Mouse (Mus musculus): ENCODE measurements around the gene Adamts2.

Adamts2 gene

DNA sequence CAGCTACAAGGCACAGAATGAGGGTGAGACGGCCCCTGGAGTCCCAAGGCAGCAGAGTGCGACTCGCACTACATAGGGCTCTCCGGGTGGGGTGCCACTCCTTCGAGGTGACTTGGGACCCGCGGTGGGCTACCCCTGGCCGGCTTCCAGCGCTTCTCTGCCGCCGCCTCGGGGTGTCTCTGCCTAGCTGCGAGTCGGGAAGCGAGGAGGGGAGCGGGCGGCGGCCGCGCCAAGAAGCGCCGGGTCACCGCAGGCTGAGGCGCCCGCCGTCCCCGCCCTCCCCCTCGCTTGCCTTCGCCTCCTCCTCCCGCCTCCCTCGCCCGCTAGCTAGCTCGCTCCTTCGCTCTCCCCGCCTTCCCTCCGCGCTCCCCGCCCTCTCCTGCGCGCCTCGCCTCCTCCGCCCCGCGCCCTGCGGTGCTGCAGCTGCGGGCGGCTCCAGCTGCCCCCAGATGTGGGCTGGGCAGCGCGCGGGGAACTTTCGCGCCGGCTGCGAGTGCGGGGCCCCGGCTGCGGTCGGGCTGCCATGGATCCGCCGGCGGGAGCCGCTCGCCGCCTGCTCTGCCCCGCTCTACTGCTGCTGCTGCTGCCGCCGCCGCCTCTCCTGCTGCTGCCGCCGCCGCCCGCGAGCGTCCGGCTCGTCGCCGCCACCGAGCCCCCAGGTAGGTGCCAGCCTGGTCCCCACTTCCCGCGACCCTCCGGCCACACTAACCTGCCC lies at the start of gene Adamts2:
Gene Adamts2 (plus strand): TSS at position 444 of the 715 bp plus-strand sequence.
- peak; percentile 83 for DNase-seq (ENCODE audit: extremely low read depth, insufficient read length, low spot score)

DNA sequence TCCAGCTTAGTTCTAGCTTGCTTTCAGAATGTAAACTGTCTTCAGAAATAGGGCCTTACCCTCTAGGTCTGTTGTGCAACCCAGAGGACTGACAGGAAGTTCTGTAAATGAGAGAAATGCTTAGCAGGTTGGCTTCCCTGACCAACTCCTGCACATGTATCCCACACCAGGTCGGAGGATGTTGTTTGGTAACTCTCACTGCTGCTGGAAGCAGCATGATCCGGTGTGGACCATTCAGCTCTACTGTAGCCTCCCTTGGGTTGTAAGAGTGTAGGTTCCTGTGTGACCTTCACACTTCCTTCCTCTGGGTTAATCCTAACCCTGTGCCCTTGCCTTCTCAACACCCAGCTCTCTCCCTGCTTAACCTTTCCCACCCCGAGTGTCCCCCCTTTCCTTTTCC lies 44.8 kb upstream of the Adamts2 start:
- no peak for DNase-seq (ENCODE audit: extremely low read depth, insufficient read length, low spot score)

DNA sequence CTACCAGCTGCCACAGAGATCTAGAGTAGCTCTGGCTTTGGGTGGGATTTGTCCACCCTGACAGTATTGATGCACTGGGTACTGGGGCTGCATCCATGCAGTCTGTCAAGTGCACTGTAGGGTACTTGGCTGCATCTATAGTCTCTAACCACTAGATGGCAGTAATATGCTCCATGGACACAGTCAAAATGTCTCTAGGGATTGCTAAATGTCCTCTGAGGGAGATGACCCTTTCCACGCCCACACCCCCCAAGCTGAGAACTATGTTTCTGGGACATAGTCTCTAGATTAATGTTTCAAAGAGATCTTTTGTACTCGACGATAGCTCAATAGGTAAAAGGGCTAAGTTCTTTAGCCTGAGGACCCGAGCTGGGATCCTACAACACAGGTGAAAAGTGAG lies 42.8 kb upstream of the Adamts2 start:
- no peak for DNase-seq (ENCODE audit: extremely low read depth, insufficient read length, low spot score)

DNA sequence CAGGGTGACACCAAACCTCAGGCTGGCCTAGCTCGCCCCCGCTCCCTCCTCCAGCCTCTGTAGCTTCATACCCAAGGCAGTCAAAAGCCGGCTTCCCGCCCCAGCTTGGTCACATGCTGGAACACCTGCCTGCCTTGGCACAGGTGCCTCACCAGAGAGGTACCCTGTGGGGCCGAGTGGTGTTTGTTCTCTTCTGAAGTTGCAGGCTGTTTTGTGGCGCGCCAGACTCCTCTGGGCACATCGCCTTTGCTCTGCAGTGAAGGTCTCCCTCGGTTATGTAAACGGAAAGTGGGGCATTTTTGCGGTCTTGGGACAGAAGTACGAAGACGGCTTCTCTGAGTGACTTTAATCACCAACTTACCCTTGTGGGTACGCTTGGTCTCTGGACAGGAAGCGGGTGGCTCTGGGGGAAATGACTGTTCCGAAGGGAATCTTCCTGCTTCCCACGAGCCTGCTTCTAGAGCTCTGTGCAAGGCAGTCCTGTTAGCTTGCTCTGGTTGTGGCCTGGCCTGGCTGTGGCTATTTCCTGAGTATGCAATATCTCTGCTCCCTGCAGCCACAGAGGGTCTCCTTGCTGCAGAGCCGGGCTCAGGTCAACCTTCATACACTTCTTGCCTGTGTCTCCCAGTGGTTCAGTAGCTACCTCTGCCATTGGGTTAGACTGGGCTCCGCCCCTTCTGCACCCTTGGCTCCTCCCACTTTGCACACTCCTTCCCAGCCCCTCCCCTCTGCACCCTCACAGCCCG lies 36.2 kb upstream of the Adamts2 start:
- peak; percentile 73 for DNase-seq (ENCODE audit: extremely low read depth, insufficient read length, low spot score)

DNA sequence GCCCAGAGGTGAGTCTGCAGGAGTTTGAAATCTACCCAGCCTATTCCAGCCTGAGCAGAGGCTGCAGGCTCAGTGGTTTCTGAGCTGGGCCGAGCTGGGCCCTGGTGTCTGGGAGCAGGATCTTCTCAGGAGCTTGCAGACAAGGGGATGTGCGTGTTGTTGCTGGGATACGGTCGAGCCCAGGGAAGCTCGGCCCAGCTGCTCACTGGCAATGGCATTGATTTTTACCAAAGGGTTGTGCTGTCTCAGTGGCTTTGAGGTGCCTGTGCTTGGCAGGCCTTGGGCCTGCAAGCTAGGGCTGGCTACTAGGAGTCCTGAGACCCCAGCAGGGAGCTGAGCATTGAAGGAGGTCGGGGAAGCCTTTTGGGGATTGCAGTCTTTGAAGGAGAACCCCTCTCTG lies 30.4 kb upstream of the Adamts2 start:
- DNase-seq (ENCODE audit: extremely low read depth, insufficient read length, low spot score): no peak

DNA sequence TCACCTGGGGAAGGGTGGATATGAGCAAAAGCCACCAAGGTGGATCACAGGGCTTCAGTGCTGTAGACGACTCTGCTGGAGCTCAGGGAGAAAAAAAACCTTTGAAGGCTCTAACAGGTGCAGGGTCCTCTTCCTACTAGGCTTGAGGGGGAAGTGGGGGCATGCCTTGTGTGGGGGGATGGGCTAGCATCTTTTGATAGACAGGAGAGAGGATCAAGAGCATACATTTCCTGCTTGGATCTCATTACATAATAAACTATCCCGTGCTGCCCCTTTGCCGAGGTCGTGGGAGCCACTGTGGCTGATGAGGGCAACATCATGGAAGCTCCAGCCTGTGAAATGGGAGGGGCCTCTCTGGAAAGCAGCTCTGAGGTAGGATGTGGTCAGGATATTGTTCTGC lies 25.4 kb upstream of the Adamts2 start:
- no peak for DNase-seq (ENCODE audit: extremely low read depth, insufficient read length, low spot score)

DNA sequence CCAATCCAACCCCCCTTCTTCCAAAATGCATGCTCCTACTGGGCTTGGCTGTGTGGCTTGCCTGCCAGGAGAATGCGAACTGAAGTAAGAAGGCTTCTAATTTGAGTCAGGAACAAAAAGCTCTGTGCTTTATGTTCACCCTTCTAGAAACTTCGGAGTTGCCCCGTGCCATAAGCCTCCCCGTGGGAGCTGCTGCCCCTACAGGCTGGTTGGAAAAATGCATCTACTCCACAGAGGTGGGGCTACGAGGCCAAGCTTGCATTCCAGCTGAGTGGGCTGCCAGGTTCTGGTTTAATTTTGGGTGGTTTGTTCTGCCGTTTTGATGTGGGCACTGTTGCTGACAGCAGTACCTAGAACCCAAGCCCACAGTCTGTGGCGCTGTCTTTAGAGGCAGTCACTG lies 14.9 kb upstream of the Adamts2 start:
- DNase-seq (ENCODE audit: extremely low read depth, insufficient read length, low spot score): no peak

DNA sequence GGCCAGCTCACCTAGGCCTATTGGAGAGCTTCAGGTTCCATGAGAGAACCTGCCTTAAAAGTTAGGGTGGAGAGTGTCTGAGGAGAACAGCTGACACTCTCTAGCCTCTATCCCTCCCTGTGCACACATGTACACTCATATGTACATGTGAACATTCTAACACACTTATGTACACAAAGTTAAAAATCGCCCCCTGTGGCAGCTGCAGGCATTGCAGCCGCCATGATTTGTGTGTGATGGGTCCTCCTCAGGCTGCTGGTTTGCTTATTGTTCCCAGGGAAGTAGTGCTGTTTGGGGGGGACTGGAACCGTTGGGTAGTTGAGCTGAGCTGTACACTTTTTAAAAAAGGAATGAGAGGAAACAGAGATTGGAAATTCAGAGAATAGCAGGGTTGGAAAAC lies 14.1 kb upstream of the Adamts2 start:
- no peak for DNase-seq (ENCODE audit: extremely low read depth, insufficient read length, low spot score)

DNA sequence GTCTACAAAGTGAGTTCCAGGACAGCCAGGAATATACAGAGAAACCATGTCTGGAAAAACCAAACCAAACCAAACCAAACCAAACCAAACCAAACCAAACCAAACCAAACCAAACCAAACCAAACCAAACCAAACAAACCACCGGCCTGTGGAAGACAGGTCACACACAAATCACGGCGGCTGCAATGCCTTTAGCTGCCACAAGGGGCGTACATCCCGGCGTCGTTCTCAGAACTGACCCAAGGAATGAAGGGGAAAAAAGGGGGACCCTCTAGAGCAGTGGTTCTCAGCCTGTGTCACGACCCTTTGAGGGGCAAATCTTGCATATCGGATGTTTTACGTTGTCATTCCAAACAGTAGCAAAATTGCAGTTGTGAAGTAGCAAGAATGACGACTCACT lies 12.8 kb upstream of the Adamts2 start:
- no peak for DNase-seq (ENCODE audit: extremely low read depth, insufficient read length, low spot score)

DNA sequence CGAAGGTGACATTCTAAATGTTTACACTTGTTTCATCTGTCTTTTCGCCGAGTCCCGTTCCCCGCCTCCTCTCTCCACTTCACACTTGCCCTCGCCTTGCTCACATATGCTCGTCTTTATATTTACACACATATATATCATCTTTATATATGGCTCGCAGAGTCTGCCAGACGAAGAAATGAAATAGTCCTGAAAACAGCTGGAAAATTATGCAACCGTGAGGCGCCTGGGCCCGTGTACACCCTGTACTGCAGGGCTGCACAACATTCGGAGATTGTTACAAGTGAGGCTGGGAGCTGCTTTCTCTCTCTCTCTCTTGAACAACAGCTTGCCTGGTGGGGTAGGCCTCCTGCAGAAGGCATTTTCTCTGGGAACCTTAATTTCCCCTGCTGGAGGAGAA lies 10.8 kb upstream of the Adamts2 start:
- DNase-seq (ENCODE audit: extremely low read depth, insufficient read length, low spot score): no peak

DNA sequence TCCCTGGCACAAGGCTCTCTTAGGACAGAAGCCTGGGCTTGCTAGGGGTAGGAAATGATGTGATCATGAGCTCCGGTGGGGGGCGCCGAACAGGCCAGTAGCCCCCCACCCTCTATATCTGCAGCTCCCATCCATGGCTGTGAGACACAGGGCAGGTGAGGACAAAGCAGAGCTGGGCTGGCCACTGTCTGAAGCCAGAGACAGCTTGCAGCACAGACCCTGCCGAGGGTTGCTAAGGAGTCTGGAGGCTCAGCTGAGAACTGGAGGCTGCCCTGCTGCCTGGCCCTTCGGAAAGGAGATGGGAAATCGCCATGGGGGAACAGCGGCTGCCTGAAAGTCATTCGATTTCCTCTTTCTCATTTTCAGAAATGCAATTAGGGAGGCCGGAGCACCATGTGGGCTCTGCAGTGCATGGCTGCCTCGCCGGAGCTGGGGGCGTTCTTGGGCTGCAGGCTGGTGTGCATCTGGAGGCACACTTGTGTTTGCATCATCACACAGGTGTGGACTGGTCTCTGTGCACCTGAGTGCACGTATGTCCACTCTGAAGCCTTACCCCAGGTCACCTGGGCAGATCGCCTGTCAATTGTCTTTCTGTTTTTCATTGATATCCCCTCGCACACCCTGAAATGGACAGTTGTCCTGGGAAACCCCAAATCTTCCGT lies 8.9 kb upstream of the Adamts2 start:
- DNase-seq (ENCODE audit: extremely low read depth, insufficient read length, low spot score): no peak

DNA sequence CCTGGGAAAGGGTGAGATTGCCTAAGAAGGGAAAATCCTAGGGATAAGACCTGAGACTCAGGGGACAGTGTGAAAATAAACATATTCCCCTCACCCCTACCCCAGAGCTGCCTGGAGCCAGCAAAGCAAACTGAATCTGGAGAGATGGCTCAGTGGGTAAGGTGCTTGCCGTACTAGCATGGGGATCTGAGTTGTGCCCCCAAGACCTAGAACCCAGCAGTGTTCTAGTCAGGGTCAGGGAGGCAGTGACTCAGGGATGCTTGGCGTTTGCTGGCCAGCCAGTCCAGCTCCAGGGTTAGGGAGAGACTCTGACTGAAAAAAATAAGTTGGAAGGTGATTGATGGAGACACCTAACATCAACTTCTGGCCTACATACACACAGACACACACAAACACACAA lies 5.3 kb upstream of the Adamts2 start:
- DNase-seq (ENCODE audit: extremely low read depth, insufficient read length, low spot score): no peak

DNA sequence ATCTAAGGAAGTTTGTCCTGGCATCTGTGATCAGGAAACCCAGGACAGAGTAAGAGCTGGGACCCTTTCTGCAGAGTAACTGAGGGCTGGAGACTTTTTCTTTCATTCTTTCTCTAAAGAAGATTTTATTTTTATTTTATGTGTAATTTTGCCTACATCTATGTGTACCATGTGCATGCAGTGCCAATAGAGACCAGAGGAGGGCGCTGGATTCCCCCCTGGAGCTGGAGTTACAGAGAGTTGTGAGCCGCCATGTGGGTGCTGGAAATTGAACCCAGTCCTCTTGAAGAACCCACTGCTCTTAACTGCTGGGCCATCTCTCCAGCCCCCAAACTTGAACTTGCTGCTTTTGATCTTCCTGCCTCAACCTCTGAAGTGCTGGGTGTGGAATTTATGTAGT lies 2.7 kb upstream of the Adamts2 start:
- no peak for DNase-seq (ENCODE audit: extremely low read depth, insufficient read length, low spot score)

DNA sequence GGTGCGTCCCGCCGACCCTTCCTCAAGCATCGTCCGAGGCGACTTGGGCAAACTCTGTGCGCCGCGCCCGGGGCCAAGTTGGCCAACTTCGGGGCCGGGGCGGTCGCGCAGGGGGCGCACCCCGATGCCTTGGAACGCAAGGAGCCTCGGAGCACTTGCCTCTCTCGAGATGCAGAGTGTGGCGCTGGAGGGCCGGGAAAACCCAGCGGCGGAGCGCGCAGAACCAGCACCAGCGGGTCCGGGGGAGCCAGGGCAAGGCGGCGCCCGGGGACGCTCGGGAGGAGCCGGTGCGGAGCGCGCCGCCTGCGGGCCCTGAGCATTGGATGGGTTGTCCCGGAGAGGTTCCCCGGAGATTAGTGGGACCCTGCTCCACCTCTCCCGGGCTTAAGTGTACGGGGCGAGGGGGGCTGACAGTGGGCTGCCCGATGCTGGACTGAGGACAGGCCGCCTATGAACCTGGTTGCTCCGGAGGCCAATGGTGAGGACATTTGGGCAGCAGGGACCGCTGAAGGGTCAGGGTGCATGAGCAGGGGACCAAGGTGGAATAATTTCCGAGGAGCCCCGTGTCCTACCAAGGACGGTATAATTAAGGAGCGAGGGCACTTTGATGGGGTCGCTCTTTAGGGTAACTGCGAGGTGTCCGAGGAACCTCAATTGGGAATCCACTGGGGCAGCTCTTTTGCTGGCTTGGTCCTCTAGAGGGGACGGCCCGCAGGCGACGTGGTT lies 635 bp downstream of the Adamts2 start:
- DNase-seq (ENCODE audit: extremely low read depth, insufficient read length, low spot score): peak; percentile 60

DNA sequence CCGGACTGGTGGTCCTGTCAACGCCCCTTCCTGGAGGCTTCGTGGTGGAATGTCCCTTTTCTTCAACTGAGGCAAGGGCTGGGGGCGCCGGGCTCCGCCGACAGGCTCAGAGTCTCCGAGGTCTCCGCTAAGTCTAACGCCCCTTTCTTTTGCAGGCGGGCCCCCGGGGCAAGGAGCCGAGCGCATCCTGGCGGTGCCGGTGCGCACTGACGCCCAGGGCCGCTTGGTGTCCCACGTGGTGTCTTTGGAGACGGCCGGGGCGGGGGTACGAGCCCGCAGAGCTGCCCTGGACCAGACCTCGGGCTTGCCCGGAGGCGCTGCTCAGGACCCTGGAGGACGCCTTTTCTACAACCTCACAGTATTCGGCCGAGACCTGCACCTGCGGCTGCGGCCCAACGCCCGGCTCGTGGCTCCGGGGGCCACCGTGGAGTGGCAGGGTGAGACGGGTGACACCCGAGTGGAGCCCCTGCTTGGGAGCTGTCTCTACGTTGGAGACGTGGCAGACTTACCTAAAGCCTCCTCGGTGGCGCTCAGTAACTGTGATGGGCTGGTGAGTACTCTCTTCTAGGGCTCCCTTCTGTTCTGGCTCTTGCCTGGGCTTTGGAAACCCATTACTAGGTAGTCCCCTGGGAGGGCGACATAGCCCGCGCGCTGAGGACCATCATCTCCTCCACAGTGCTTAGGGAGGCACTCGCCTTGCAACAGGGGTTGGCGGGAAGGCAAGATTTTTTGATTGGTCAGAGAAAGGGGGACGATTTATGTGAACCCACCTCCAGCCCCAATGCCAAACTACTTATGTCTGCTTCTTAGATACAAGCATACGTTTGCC lies 1.4 kb downstream of the Adamts2 start:
- DNase-seq (ENCODE audit: extremely low read depth, insufficient read length, low spot score): peak; percentile 21

DNA sequence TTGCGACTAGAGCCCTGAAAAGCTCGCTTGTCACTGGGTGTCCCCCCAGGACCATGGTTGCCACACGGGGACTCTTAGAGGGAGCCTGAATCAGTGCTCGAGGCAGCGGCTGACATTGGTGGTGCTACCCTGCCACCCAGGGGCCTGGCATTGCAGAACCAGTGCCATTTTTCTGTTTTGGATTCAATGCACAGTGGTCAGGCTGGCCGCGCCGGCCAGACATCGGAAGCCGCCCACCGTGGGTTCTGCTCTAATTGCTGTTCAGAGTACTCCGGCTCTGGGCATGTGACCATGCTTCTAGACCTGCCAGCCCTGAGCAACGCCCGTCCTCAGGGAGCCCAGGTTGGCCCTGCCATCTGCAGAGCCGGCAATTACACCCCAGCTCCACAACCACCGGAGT lies 2.5 kb downstream of the Adamts2 start:
- DNase-seq (ENCODE audit: extremely low read depth, insufficient read length, low spot score): no peak

DNA sequence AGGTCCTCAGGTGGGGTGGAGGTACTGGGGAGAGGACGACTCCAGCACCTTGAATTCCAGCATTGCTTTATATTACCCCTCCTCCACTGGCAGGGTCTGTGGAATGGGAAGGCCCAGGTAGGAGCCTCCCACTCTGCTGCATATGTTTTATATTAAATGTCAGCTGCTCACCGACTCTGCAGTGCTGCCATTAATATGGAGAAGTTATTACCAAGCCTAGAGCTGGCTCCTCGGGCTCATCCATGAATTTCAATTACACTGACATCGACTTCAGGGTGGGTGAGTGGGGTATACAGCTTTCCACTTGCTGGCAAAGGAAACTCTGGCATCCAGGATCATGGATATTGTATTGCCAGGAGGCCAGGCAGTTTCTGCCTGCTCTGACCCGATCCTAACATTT lies 9.3 kb downstream of the Adamts2 start:
- no peak for DNase-seq (ENCODE audit: extremely low read depth, insufficient read length, low spot score)

DNA sequence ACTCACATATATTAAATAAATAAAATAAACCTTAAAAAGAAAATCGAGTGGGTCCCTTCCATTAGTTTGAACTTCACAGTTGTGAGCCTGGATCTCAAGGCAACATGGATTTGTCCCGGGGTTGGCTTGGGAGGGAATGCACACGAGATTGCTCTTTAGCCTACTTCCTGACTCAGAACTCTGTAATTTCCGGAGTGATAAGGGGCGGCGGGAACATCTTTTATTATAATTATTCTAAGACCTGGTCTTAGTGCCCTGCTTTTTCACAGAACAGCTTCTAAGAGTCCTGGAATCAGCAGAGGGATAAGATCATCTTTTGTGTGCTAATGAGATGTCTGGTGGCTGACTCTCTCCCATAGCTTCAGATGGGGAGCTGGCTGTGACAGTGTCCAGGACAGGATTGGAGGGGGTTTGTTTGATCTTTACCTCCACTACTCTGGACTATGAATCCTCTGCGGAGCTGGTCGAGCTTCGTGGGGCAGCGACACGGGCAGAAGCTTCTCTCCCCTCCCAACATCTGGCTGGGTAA lies 15.2 kb downstream of the Adamts2 start:
- no peak for DNase-seq (ENCODE audit: extremely low read depth, insufficient read length, low spot score)

DNA sequence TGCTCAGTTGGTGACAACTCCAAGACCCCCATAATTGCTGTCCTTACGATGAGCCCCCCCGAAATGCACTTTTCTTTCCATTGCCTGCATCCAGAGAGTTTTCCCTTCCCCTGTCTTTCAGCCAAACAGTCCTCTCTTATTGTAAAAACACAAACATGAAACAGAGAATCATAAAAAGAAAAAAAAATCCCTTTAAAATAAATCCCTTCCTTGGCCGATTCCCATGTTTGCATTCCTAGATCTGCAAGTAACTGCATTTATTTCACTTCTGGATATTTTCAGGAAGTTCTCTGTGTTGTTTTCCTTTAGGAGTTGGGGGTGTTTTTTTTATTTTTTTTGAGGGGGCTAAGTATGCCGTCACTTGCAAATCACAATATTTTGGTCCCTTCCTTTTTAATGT lies 19.0 kb downstream of the Adamts2 start:
- DNase-seq (ENCODE audit: extremely low read depth, insufficient read length, low spot score): no peak

DNA sequence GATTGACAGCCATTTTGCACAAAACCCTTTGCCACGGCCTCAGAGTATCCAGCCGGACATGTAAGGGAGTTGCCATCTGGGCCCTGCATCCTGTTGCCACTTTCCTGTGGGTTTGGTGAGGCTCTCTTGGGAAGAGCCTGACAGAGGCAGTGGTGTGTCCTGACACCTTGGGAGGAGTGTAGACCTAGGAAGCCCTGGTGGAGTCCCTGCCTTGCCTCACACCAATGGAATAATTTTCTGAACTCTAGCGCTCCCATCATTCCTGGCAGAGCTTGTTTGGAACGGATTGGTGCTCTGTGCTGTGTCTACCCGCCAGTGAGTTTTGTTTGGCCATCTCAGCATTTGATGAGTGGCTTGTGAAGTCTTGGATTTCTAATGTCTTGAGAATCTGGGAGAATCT lies 19.5 kb downstream of the Adamts2 start:
- no peak for DNase-seq (ENCODE audit: extremely low read depth, insufficient read length, low spot score)

All from 3134 (cell line).